Mouse (Mus musculus): ENCODE measurements around the gene Mtmr4.

DNA sequence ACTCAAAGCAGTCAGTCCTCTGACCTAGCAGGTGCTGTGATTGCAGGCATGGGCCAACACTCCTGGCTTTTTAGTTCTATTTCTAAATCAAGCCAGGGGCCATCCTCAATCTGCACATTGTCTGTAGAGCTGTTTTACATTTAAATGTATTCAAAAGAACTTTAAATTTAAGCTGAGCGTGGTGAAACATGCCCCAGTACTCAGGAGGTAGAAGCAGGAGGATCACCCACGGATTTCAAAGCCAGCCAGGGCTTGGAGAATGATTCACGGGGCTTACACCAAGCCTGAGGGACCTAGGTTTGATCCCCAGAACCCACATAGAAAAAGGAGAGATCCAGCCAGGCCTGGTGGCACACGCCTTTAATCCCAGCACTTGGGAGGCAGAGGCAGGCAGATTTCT is 38.6 kb upstream of the Mtmr4 start:
- TF ChIP-seq CTCF (IDR thresholded peaks at IDR 0.05; ENCODE audit: low read depth), result no peak
- no peak for TF ChIP-seq EP300 (IDR thresholded peaks at IDR 0.05; ENCODE audit: low read depth)

Data from heart, postnatal 0 days (tissue).